Mouse (Mus musculus) monocyte, adult 5-6 weeks (primary cell): ENCODE measurements around the gene Gm49318. TPM values are rescaled to one million over a fixed set of nuclear protein-coding genes. Genes with fewer than 3 reads are reported as not detected.

ENCODE experiments used
- ATAC-seq: fragments of 153-309, 156-312 bp; replicated peaks from 2 replicates; pipeline ENCODE4 v1.8.0; 2017; ENCODE audit warnings: mild to moderate bottlenecking; ENCODE audit not compliant: low TSS enrichment, insufficient number of reproducible peaks, severe bottlenecking, poor library complexity, low FRiP score
- total RNA-seq: library from RNA; stranded (forward); fragments of 200-1000, 200-491, 200-594 nt; gene quantifications from 3 replicates; pipeline ENCODE4 v1.2.3, GENCODE M21; 2017

The Gm49318 gene
- total RNA-seq, 1 experiment from 2014 or later, result not detected

GRCm38 (mm10) chr9:22047329-22047728, 23.7 kb downstream of the Gm49318 start:
- ATAC-seq, result no peak

GRCm38 (mm10) chr9:22041832-22042231, 29.2 kb downstream of the Gm49318 start:
- no peak for ATAC-seq

GRCm38 (mm10) chr9:22037826-22038225, 33.2 kb downstream of the Gm49318 start:
- ATAC-seq, result no peak

- no peak for ATAC-seq
These were observed 35.6 kb downstream of the Gm49318 start for GRCm38 (mm10) chr9:22035300-22036044.

GRCm38 (mm10) chr9:22030386-22030785, 40.7 kb downstream of the Gm49318 start:
- ATAC-seq, result no peak

- ATAC-seq, result no peak
These were observed 42.6 kb downstream of the Gm49318 start for GRCm38 (mm10) chr9:22028467-22028866.

GRCm38 (mm10) chr9:22024592-22024991, 46.5 kb downstream of the Gm49318 start:
- ATAC-seq, result no peak

- ATAC-seq, result no peak
These were observed 53.7 kb downstream of the Gm49318 start for GRCm38 (mm10) chr9:22017208-22017825.

- no peak for ATAC-seq
These were observed 54.8 kb downstream of the Gm49318 start for GRCm38 (mm10) chr9:22016245-22016644.

- ATAC-seq, result no peak
These were observed 58.3 kb downstream of the Gm49318 start for GRCm38 (mm10) chr9:22012731-22013130.

- ATAC-seq, result no peak
These were observed 60.0 kb downstream of the Gm49318 start for GRCm38 (mm10) chr9:22011055-22011454.

- ATAC-seq, result no peak
These were observed 66.5 kb downstream of the Gm49318 start for GRCm38 (mm10) chr9:22004546-22004945.

DNA sequence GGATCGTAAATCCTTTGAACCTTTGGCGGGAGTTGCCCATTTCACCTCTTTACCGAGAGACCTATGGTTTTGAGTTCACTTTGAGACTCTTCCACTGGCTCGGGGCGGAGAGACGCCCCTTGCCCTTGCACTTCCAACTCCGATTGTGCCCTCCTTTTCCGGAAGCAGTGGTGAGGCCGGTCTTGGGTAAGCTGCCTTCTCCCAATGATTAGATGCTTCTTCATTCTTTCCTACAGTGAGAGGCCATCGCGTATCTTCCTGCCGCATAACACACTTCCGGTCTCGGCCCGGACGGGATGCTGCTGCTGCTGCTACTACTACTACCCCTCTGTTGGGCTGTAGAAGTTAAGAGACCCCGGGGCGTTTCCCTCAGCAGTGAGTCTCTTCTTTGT, 67.9 kb downstream of the Gm49318 start:
- no peak; the same call in 1 of the 2 replicates for ATAC-seq

DNA sequence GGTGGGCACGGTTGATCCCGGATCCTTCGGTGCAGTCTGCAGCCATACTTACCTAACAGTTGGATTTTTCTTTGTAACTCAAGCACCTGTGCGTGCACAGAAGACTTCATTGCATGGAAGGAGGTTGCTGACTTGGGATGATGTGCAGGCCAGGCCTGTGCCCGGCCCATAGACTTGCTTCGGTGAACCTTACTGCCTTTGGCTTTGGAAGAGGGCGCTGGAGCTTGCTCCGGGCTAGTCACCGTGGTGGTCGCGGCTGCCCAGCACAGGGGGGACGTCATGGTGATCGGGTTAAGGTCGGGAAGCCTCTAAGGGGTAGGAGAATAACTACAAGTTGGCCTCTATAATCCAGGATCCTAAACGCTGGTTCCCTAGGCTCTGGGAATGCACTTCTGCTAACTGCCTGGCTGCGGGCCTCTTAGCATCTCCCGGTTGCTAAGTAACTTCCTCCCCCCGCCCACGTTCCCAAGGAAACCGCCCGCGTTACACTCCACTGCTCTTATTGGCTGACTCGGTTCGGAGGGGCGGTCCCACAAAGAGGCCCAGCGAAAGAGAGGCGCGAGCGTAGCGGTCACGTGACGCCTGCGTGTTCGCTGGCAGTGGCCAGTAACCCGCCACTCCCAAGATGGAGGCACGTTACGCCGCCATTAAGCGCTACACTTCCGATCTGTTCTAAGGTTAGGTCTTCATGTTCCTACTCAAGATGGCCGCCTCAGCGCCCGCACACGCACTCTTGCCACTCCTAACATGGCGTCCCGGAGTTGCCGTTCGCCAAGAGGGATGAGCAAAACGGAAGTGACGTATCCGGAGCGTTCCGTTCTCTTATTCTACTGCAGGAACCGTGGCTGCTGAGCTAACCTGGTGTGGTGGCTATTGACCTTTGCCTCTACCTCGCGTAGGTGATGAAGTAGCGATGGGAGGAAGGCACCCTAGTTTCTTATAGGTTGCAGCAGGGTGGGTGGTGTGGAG, 68.6 kb downstream of the Gm49318 start, which contains the start of the genes Ccdc151 and Prkcsh:
Gene Ccdc151, minus strand, starts transcription at position 441 of the 969 bp plus-strand sequence.
Gene Prkcsh, plus strand, starts transcription at position 613 of the 969 bp plus-strand sequence.
- peak; percentile 97 for ATAC-seq

DNA sequence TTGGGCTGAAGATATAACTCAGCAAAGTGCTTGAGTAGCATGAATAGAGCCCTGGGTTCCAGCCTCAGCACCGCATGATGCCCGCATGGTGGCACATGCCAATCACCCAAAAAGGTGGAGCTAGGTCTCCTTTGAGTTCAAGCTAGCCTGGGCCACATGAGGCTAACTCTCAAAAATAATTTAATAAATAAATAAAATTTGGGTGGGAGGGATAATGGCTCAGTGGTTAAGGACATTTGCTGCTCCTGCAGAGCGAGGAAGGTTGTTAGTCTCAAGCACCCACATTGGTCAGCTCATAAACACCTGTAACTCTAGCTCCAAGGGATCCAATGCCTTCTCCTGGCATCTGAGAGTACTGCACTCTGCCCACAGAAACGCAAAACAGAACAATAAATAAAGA, 69.4 kb downstream of the Gm49318 start:
- no peak for ATAC-seq

DNA sequence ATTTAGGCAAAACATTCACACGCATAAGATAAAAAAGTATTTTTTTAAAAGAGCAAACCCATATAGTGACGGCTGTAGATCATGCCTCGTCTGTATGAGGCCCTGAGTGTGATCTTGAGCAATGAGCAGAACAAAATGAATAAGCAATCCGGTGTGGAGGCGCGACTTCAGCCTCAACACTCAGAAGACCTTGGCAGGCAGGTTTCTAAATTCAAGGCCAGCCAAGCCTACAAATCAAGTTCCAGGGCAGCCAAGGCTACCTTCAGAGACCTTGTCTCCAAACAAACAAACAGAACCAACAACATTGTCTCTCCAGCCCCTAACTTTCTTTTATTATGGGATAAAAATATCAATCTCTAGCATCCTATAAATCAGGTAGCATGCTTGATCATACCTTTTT, 70.8 kb downstream of the Gm49318 start:
- no peak for ATAC-seq

DNA sequence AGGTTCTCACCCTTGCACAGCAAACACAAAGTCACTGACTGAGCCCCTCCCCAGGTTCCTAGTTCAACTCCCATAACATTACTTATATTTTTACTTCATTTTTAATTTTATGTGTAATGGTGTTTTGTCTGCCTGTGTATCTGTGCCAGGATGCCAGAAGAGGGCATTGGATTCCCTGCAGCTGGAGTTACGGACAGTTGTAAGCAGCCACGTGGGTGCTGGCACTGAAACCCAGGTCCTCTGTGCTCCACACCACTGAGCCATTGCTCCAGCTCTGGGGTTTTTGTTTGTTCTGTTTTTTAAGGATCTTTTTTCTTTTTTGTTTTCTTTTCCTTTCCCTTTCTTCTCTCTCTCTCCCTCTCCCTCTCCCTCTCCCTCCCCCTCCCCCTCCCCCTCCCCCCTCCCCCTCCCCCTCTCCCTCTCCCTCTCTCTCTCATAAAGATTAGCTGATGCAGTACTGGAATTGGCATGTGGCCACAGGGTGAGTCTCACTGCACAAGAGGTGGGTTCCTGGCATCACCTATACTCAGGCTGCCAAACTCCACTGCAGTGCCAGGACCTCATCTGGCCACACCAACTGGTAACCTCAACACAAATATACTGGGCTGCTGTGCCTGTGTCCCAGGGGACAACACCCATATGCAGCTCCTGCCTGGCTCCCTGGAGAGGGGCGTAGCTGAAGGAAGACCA, 74.7 kb downstream of the Gm49318 start:
- ATAC-seq, result no peak

- no peak for ATAC-seq
These were observed 78.8 kb downstream of the Gm49318 start for GRCm38 (mm10) chr9:21992227-21992626.
